Mouse (Mus musculus) ES-E14 (cell line): ENCODE results near the gene Krtap9-5.

ENCODE experiments used
- CHD2 ChIP-seq: IDR thresholded peaks from 2 replicates; pipeline ENCODE4 v1.6.1; 2014; ENCODE audit warnings: mild to moderate bottlenecking, low read depth, low read length, inconsistent platforms
- ZC3H11A ChIP-seq: IDR thresholded peaks from 2 replicates; pipeline ENCODE4 v1.6.1; 2012; ENCODE audit warnings: low read depth, mild to moderate bottlenecking, inconsistent platforms, low read length, borderline replicate concordance

DNA sequence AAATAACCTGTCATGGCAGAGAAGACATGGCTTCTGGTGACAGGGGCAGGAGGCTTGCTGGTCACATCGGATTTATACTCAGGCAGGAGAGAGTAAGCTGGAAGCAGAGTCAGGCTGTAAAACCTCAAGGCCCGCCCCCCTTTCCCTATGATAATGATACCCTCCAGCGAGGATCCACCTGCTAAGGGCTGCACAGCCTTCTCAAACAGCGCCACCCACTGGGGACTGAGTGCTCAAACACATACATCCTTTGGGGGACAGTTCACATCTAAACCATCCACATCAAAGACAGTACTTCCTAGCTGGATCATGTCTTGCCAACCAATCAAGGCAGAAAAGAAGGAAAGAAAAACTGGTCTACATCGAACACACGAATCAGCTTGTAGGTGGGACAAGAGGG is 15.9 kb downstream of the Krtap9-5 start:
- TF ChIP-seq CHD2, result no peak
- TF ChIP-seq ZC3H11A, result peak; percentile 19; the same call in 1 of the 2 replicates
